Mouse (Mus musculus): ENCODE data around the gene Abcc2.

- TF ChIP-seq EP300 (IDR thresholded peaks at IDR 0.05; ENCODE audit: low read depth) (no peak), CTCF (IDR thresholded peaks at IDR 0.05; ENCODE audit: low read depth) (no peak)
Measured at GRCm38 (mm10) chr19:43761543-43762256, 20.3 kb upstream of the Abcc2 start.

Measured in liver, embryonic 14.5 days (tissue).